Mouse (Mus musculus) left cerebral cortex, adult 2 months (tissue): ENCODE data around the gene Dlx3. TPM values are rescaled to one million over a fixed set of nuclear protein-coding genes. Genes with fewer than 3 reads are reported as not detected.

Experiments
- DNase-seq, 2 experiments: peaks; one replicate each; pipeline ENCODE4 v3.0.0; 2021 to 2022; ENCODE audit warnings: low spot score in 2 of 2, mixed read lengths in 1 of 2; ENCODE audit errors: extremely low spot score in 1 of 2
- H3K27ac ChIP-seq: fragments of 200-600 bp; 2 replicates; pipeline ENCODE4 v1.8.1; 2022
- H3K4me3 ChIP-seq: fragments of 200-600 bp; 2 replicates; pipeline ENCODE4 v1.8.1; 2022
- CTCF ChIP-seq: fragments of 200-600 bp; IDR thresholded peaks from 2 replicates; pipeline ENCODE4 v1.8.1; 2022; ENCODE audit warnings: antibody characterized with exemption, mild to moderate bottlenecking, moderate library complexity
- intact Hi-C: fragments of 180-260 bp; cut with DNase I; formaldehyde crosslinking; loops from one replicate; pipeline ENCODE4 v1.15.1; 2025
- total RNA-seq, 2 experiments: library from RNA; stranded (reverse); gene quantifications; 2 replicates each; pipeline ENCODE4 v1.2.3; 2021

Dlx3 gene
- total RNA-seq, 2 experiments from 2014 or later = not detected

GRCm38 (mm10) chr11:95095596-95095995, 24.3 kb upstream of the Dlx3 start:
- intact Hi-C loops = no loop called here
- no peak for TF ChIP-seq CTCF
- no peak overlapping the region for H3K4me3 ChIP-seq
- H3K27ac ChIP-seq = no peak overlapping the region
- no peak for DNase-seq

DNA sequence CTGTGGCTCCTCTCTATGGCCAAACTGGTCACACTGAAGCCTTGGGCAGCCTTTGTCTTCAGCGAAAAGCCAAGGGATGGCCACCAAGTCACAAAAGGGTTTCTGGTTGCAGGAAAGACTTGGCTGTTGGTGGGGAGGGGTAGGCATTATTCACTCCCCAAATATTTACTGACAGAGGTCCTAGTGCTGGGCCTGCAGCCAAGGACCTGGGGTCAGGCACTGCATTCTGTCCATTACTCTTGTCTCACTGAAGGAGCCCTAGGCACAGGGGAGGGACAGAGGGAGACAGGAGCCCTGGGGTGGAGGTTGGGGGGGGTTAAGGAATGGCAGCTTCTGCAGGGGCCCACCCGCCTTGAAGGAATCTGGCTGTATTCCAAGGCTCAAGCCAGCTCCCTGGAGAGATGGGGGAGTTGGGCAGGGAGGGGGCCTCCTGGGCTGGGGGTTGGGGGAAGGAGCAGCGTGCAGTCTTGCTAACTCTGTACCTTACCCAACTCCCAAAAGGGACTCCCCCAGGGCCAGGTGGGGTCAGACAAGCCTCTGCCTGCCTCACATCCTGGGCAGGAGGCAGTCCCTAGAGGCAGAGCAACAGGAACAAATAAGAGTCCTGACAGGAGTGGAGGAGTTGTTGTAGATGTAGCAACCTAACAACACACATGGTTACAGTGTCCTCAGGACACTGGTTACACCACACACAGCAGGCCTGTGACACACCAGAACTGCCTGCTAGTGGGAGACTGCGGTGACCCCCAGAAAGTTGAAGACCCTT, 23.1 kb upstream of the Dlx3 start:
- DNase-seq = no peak
- no peak for TF ChIP-seq CTCF
- Histone ChIP-seq H3K27ac (no peak overlapping the region), H3K4me3 (no peak overlapping the region)
- intact Hi-C loops = no loop called here

DNA sequence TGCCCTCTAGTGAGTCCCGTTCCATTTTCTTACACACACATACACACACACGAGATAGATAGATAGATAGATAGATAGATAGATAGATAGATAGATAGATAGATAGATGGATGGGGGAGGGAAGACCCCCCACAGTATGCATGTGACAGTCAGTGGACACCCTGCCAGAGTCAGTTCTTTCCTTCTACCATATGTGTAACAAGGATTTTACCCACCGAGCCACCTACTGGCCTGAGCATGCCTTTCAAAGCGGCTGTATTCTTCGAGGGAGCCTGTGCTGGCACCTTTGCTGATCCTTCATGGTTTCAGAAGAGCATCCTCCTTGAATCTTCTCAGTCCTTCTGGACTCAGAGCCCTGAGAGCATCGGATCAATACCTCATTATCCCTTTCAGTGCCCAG, 22.0 kb upstream of the Dlx3 start:
- Histone ChIP-seq H3K27ac (no peak overlapping the region), H3K4me3 (no peak overlapping the region)
- no peak for DNase-seq
- TF ChIP-seq CTCF = peak; percentile 6
- intact Hi-C loops = no loop called here

- no peak for TF ChIP-seq CTCF
- intact Hi-C loops = no loop called here
Measured at GRCm38 (mm10) chr11:95098346-95099095, 21.4 kb upstream of the Dlx3 start.

DNA sequence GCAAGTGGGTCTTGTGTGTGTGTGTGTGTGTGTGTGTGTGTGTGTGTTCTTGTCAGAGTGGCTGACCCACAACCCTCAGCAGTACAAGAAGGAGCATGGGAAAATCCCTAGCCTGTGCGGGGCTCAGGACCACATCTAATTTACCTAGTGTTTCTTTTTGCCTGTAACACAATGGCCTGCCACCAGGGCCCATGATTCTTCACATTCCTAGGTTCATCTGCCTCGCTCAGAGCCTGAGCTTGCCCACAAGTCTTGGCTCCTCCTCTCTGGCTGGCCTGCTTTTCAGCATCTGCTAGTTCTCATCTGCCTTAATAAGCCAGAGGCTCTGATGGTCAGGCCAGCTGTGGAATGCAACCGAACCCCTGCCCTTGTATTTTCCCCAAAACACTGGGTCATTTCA, 19.5 kb upstream of the Dlx3 start:
- DNase-seq = no peak
- TF ChIP-seq CTCF = no peak; the same call in 1 of the 2 replicates
- intact Hi-C loops = loop anchor here (10.0 kb wide), 1 partner anchor 156 kb away; no protein-coding TSS in a partner anchor
- H3K27ac ChIP-seq = no peak overlapping the region
- H3K4me3 ChIP-seq = no peak overlapping the region

More at GRCm38 (mm10) chr11:95098346-95099095, 21.4 kb upstream of the Dlx3 start:
- H3K27ac ChIP-seq = no peak overlapping the region
- DNase-seq = no peak
- H3K4me3 ChIP-seq = no peak overlapping the region

DNA sequence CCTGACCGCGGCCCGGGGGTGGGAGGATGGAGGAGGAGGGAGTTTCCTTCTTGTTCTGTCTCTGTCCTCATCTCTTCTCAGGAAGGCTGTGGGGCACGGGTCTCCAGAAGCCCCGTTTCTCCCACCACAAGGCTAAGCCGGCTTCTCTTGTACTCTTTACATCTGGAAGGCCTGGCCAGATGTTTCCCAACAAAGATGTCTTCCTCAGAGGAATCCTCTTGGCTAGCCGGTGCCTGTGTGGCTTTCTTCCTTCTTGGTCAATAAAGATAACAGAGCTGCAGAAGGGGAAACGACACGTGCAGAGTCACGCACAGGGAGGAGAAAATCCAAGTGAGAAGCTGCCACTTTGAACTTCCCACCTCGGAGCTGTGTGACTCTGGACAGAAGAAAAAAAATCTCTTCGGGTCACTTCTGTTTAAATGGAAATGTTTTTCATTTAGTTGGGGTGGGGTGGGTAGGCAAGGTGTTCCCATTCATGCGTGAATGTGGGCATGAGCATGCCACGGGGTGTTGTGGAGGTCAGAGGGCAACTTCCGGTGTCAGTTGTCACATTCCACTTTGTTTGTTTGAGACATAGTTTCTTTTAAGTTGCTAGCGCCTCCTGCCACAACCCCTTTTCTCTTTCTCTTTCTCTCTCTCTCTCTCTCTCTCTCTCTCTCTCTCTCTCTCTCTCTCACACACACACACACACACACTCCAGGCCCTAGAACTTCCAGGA, 18.7 kb upstream of the Dlx3 start:
- no peak for DNase-seq
- H3K27ac ChIP-seq = no peak overlapping the region
- intact Hi-C loops = loop anchor here (10.0 kb wide), 1 partner anchor 156 kb away; no protein-coding TSS in a partner anchor

GRCm38 (mm10) chr11:95102161-95102904, 17.6 kb upstream of the Dlx3 start:
- Histone ChIP-seq H3K4me3 (no peak overlapping the region), H3K27ac (no peak overlapping the region)
- DNase-seq = no peak
- intact Hi-C loops = loop anchor here (10.0 kb wide), 1 partner anchor 158 kb away; no protein-coding TSS in a partner anchor
- no peak for TF ChIP-seq CTCF

More for the DNA sequence above, 18.7 kb upstream of the Dlx3 start:
- no peak overlapping the region for H3K4me3 ChIP-seq
- no peak for TF ChIP-seq CTCF

GRCm38 (mm10) chr11:95104266-95104665, 15.7 kb upstream of the Dlx3 start:
- intact Hi-C loops = loop anchor here (10.0 kb wide), 1 partner anchor 159 kb away; no protein-coding TSS in a partner anchor
- no peak for TF ChIP-seq CTCF
- no peak for DNase-seq

GRCm38 (mm10) chr11:95105274-95105874, 14.5 kb upstream of the Dlx3 start:
- intact Hi-C loops = loop anchor here (1.0 to 10.0 kb wide), 2 partner anchors 29 to 161 kb away; partner anchors contain the start of gene Itga3

More at GRCm38 (mm10) chr11:95104266-95104665, 15.7 kb upstream of the Dlx3 start:
- Histone ChIP-seq H3K4me3 (no peak overlapping the region), H3K27ac (no peak overlapping the region)

DNA sequence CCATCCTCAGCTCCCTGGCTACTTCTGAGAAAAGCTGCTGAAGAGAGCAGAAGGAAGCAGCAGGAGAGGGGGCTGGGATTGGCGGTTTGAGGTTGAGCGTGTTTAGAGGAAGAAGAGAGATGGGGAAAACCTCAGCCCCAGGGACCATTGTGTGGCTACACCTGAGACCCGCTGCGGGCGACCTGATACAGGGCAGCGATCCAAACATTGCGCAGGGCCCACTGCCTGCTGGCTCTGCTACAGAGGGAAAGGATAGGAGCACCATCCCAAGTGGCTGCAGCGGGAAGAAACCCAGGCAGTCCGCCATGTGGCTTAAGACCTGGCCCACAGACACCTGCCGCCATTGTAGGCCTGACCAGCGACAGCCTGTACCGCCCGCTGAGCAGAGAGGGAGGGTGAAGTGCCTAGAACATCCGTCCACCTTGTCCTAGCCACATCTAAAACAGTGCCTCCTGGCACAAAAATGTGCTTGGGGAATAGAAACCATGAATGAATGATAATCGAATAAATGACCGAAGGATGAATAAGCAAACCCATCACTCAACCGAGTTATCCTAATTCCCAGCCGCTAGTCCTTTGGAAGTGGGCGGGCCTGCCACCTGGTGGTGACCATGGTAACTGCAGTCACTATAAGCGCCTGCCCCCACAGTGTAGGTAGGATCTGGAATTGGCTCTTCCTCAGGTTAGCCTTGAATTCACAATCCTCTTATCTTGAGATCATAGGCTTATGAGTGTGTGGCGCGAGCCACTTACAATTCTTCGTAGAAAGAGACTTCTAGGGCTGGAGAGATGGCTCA, 13.3 kb upstream of the Dlx3 start:
- peak; percentile 96 for TF ChIP-seq CTCF
- no peak overlapping the region for H3K27ac ChIP-seq
- intact Hi-C loops = loop anchor here (1.0 to 10.0 kb wide), 2 partner anchors 59 to 162 kb away; no protein-coding TSS in a partner anchor
- DNase-seq = peak; percentile 69 to 79
- H3K4me3 ChIP-seq = 0 out of 2 replicates have a peak overlapping the region, but pooled peaks have one; percentile 11

More at GRCm38 (mm10) chr11:95105274-95105874, 14.5 kb upstream of the Dlx3 start:
- TF ChIP-seq CTCF = no peak
- Histone ChIP-seq H3K27ac (no peak overlapping the region), H3K4me3 (no peak overlapping the region)
- no peak for DNase-seq
